In genomic region chrX:83487598-83487997, GRCm38 (mm10) we compare ENCODE assay signal across 15 mouse cellular contexts. TPM values are rescaled to one million over a fixed set of nuclear protein-coding genes. Genes with fewer than 3 reads are reported as not detected.
DNase-seq lines count a peak whose midpoint lies in the region.
"Had no signal": no experiment of that assay in that cellular context is flagged by ENCODE, and none has a peak within 500 bp of the region (broad histone marks: within the 10 kb centered on the region; RNA-seq: fewer than 3 reads in every experiment).

Tsga8 (minus strand) TSS chrX:83487924.

- DNase-seq in thymus, postnatal 4 days, result peak; percentile 0
- DNase-seq in thymus, postnatal 10 days (ENCODE audit: low spot score in 2 of 2), result no peak
- peak; percentile 1 for DNase-seq in R1 (ENCODE audit: low read depth, low spot score)
- DNase-seq in right cerebral cortex, adult 18-20 months, result no peak
- DNase-seq in heart, postnatal 4 days, result no peak
- DNase-seq: adrenal gland, adult 8-10 months; adrenal gland, postnatal 14 days; adrenal gland, postnatal 36 days; cerebellum, adult 11-12 months; cerebellum, adult 2 months; cerebellum, adult 9-10 months; cerebellum, postnatal 10 days; forebrain, postnatal 0 days had no signal

RNA-seq across cellular contexts. Expression of gene Tsga8, which starts in this region (rescaled TPM):
- not detected for total RNA-seq in heart, postnatal 4 days (2021)
- total RNA-seq: adrenal gland, adult 18-20 months; adrenal gland, adult 8-10 months; adrenal gland, postnatal 14 days; adrenal gland, postnatal 36 days; forebrain, postnatal 0 days; G1E had no signal

Comparison
In these comparisons a context has a peak if more than half of its experiments do, and no peak if none do; other contexts are left out.
1. DNase-seq: peak in thymus, postnatal 4 days (single experiment) and R1 (single experiment); none in thymus, postnatal 10 days (0 of 2), right cerebral cortex, adult 18-20 months (single experiment) and heart, postnatal 4 days (single experiment).